Mouse (Mus musculus) cortical plate, adult 2 months (tissue): ENCODE data around the gene Foxred1. TPM values are rescaled to one million over a fixed set of nuclear protein-coding genes. Genes with fewer than 3 reads are reported as not detected.
A peak's percentile ranks its signal among the peaks of the same experiment; 100 is the strongest.

Experiments
- H3K27ac ChIP-seq: fragments of 200-500 bp; 2 replicates; pipeline ENCODE4 v1.5.1; 2012; ENCODE audit warnings: low read length, control low read depth, inconsistent platforms; ENCODE audit not compliant: insufficient read depth
- H3K4me1 ChIP-seq: fragments of 200-500 bp; 2 replicates; pipeline ENCODE4 v1.6.1; 2011; ENCODE audit warnings: low read length; ENCODE audit not compliant: control insufficient read depth, insufficient read depth
- H3K4me3 ChIP-seq: fragments of 200-500 bp; 2 replicates; pipeline ENCODE4 v1.5.1; 2011; ENCODE audit warnings: mild to moderate bottlenecking, low read length, control low read depth; ENCODE audit not compliant: insufficient read depth
- CTCF ChIP-seq: fragments of 200-500 bp; IDR thresholded peaks from 2 replicates; pipeline ENCODE4 v1.5.1; 2011; ENCODE audit warnings: mild to moderate bottlenecking, control low read depth, low read length; ENCODE audit not compliant: insufficient read depth; ENCODE audit errors: extremely low read depth
- POLR2A ChIP-seq: fragments of 200-500 bp; IDR thresholded peaks from 2 replicates; pipeline ENCODE4 v1.6.1; 2011; ENCODE audit warnings: mild to moderate bottlenecking, low read length, control low read depth; ENCODE audit not compliant: insufficient read depth; ENCODE audit errors: extremely low read depth
- polyA plus RNA-seq: library from polyadenylated mRNA; depleted of rRNA; stranded (reverse); fragments of >200 nt; gene quantifications from 2 replicates; pipeline ENCODE4 v1.2.3, GENCODE M21; 2012

Gene Foxred1
- polyA plus RNA-seq, 1 experiment, result 57.0 TPM

DNA sequence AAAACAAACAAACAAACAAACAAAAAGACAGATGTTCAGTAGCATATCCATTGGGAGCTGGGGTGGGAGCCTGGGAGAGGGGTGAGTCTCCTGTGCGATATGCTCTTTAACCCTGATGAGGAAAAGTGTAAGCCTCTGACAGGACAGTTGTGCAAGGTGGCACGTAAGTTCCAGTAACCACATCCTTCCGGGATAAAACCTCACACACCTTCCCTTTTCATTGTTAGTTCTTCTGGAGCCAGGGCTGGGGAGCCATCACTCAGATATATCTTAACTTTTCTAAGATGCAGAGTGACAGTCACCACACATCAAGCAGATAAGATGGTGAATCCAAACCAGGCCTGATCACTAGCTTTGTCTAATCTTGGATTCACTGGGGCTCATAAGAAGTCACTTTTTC, 16.8 kb downstream of the Foxred1 start:
- no peak overlapping the region for H3K4me3 ChIP-seq
- no peak overlapping the region for H3K27ac ChIP-seq
- TF ChIP-seq POLR2A (no peak), CTCF (no peak)
- H3K4me1 ChIP-seq, result no peaks in the 10 kb centered on the region

DNA sequence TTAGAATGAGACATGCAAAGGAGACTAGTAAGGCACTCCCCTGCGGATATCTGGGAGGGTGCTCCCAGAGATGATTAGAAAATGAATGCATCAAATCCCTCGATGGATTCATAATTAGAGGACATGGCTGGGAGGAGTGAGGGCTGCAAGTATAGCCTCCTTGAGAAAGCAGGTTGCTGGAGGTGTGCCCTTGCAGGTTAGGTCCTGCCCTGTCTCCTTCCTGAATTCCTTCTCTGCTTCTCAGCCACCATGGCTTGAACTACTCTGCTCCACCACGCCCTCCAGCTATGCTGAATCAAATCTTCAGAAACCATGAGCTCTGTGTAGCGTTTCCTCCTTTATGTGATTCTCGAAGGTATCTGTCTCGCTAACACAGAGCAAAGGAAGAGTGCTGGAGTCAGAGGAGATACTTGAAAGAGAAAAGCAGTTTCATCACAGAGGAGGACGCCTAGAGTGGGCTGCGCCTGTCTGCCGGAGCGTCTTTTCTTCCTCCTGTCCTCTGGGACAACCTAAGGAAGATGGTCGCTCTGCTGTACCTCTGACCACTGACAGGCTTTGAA, 17.8 kb downstream of the Foxred1 start:
- TF ChIP-seq CTCF (no peak), POLR2A (no peak)
- Histone ChIP-seq H3K4me3 (no peak overlapping the region), H3K27ac (no peak overlapping the region), H3K4me1 (no peaks in the 10 kb centered on the region)

- Histone ChIP-seq H3K27ac (0 out of 2 replicates have a peak overlapping the region, but pooled peaks have one; percentile 40), H3K4me3 (no peak overlapping the region), H3K4me1 (no peaks in the 10 kb centered on the region)
- TF ChIP-seq POLR2A (no peak), CTCF (no peak)
These were observed 22.2 kb downstream of the Foxred1 start for GRCm38 (mm10) chr9:35188700-35189099.

DNA sequence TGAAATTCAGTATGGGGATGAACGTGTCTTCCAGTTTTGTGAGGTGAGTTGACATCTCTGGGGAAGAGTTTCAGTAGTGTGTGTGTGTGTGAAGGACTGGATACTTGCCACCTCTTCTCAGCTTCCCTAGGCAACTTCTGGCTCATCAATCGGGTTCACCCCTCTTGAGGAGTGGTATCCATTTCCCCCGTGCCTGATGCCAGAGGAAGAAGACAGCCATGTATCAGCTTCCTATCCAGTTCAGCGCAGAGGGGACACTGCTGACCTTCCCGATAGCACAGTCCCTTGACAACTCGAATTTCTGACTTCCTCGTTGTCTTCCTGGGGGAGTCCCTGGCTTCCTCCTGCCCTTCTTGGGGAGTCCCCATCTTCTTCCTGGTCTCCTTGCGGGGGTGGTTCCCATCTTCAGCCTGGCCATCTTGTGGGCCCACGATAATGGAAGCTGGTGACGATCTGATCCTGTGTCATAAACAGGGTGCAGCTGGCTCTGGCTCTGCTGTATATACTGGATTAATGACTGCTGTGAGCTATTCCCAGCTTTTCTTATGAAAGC, 23.4 kb downstream of the Foxred1 start:
- Histone ChIP-seq H3K4me3 (no peak overlapping the region), H3K27ac (no peak overlapping the region), H3K4me1 (no peaks in the 10 kb centered on the region)
- no peak for TF ChIP-seq POLR2A
- TF ChIP-seq CTCF, result no peak

GRCm38 (mm10) chr9:35186430-35186829, 24.4 kb downstream of the Foxred1 start:
- no peak overlapping the region for H3K27ac ChIP-seq
- TF ChIP-seq POLR2A, result no peak
- no peak for TF ChIP-seq CTCF
- H3K4me3 ChIP-seq, result no peak overlapping the region
- no peaks in the 10 kb centered on the region for H3K4me1 ChIP-seq

DNA sequence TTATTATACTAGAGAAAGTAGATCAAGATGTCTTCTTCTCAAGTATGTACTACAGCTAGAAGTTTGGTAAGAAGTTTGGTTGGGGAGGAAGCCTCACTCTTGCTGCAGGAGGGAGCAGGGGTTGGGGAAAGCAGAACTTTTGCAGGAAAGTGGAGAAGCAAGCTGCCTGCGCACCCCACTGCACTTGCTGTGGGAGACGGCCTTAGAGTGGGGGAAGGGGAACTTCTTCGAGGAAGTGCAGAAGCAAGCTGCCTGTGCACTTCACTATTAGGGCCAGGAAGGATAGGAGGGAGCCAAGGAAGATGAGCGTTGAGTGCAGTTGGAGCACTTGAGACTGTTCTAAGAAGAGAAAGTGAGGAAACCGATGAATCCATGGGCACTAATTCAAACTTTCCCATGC, 27.5 kb downstream of the Foxred1 start:
- H3K27ac ChIP-seq, result no peak overlapping the region
- no peak overlapping the region for H3K4me3 ChIP-seq
- TF ChIP-seq CTCF (no peak), POLR2A (no peak)
- no peaks in the 10 kb centered on the region for H3K4me1 ChIP-seq

DNA sequence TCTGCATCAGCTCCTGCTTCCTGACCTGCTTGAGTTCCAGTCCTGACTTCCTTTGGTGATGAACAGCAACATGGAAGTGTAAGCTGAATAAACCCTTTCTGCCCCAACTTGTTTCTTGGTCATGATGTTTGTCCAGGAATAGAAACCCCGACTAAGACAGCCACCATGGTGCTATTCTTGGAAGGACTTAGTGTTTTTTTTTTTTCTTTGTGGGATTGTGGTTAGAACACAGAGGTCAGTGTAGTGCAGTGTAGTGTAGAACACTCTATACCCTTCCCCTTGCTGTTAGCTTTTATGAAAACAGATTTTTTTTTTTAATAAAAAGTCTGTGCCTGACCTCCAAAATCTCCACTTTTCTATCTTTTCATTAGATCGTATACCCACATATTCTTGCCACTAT, 28.0 kb downstream of the Foxred1 start:
- no peak overlapping the region for H3K27ac ChIP-seq
- no peak overlapping the region for H3K4me3 ChIP-seq
- H3K4me1 ChIP-seq, result no peaks in the 10 kb centered on the region
- TF ChIP-seq POLR2A (no peak), CTCF (no peak)

DNA sequence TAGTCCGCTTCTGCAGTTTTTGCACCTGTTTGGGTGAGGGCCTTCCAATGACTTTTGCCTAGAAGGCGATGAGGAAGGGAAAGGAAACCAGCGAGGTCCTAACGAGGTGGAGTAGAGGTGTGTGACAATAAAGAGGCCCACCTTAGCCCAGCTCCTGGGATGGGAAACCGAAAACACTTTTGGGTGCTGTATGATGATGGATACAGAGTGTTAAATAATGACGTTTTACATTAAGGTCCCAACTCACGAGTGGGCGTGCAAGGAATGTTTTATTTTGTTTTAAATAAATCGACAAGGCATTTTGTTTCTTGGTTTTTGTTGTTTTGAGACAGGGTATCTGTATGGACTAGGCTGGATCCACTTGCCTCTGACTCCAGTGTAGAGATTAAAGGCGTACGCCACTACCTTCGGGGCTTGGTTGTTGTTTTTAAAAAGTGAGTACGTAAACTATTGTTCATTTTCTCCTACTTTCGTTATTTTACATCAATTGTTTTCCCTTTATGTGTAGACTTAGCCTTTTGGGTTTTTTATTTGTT, 34.7 kb downstream of the Foxred1 start:
- Histone ChIP-seq H3K4me3 (peak overlapping the region; percentile 59), H3K27ac (no peak overlapping the region), H3K4me1 (peaks cover 2% of the 10 kb centered on the region; the same call in 1 of the 2 replicates)
- no peak for TF ChIP-seq CTCF
- no peak for TF ChIP-seq POLR2A

GRCm38 (mm10) chr9:35175251-35176123, 35.4 kb downstream of the Foxred1 start, which contains the start of gene Dcps:
Dcps (minus strand) TSS chr9:35176061.
- H3K4me1 ChIP-seq, result peaks cover 2% of the 10 kb centered on the region; the same call in 1 of the 2 replicates
- H3K27ac ChIP-seq, result peak within 1 kb of the TSS; percentile 50
- TF ChIP-seq POLR2A, result peak; percentile 68; the same call in 1 of the 2 replicates
- TF ChIP-seq CTCF, result no peak
- peak within 1 kb of the TSS; percentile 59 for H3K4me3 ChIP-seq

DNA sequence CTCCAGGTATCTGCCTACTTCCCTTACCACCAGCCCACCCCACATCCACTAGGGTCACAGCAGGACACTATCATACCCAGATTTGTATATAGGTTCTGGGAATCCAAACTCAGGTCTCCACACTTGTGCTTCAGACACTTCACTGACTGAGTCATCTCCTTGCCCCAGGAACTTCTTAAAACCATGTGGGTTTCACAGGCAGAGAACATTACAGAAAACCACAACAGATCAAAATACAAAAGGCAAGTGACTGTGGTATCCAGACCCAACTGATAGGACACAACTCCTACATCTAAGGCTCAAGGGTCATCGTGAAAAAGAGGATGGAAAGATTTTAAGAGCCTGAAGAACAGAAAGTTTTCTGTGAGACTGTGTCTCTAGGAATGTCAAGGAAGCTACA, 37.5 kb downstream of the Foxred1 start:
- no peak overlapping the region for H3K27ac ChIP-seq
- TF ChIP-seq CTCF (no peak), POLR2A (no peak)

GRCm38 (mm10) chr9:35170071-35170470, 40.8 kb downstream of the Foxred1 start:
- Histone ChIP-seq H3K4me1 (peaks cover 3% of the 10 kb centered on the region; the same call in 1 of the 2 replicates), H3K4me3 (no peak overlapping the region), H3K27ac (no peak overlapping the region)
- TF ChIP-seq POLR2A (no peak), CTCF (no peak)

More for the DNA sequence above, 37.5 kb downstream of the Foxred1 start:
- H3K4me3 ChIP-seq, result no peak overlapping the region
- H3K4me1 ChIP-seq, result peaks cover 2% of the 10 kb centered on the region; the same call in 1 of the 2 replicates
